Mouse (Mus musculus): ENCODE data around the gene Adcy9. TPM values are rescaled to one million over a fixed set of nuclear protein-coding genes. Genes with fewer than 3 reads are reported as not detected.

The Adcy9 gene
- total and polyA plus RNA-seq, 3 experiments: 3.0 to 4.3 TPM; not detected in 1

DNA sequence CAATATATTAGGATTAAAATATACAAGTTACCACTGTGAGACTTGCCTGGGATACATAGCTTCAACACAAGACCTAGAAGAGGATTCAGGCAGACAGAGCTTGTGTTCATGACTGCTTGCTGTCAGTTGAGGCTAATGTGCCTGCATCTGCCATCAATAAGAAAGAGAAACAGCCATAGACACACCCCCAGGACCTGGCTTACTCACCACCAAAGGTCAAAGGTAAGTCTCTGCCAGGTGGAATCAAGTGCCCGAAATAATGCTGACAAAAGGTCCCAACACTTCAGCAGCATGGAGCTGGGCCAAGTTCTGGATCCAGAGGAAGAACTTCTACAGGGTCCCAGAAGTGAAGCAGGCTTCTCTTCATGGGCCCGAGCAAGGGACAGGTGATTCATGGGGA is 86.9 kb downstream of the Adcy9 start:
- TF ChIP-seq CHD2 (IDR thresholded peaks at IDR 0.05; ENCODE audit: low read length) (no peak), MYC (IDR thresholded peaks at IDR 0.05; ENCODE audit: low read depth, low read length) (no peak), BHLHE40 (IDR thresholded peaks at IDR 0.05; ENCODE audit: borderline replicate concordance, low read depth, low read length) (no peak), MAFK (IDR thresholded peaks at IDR 0.05; ENCODE audit: borderline replicate concordance, low read depth, low read length) (no peak), SIN3A (IDR thresholded peaks at IDR 0.05; ENCODE audit: low read length) (no peak), UBTF (IDR thresholded peaks at IDR 0.05; ENCODE audit: borderline replicate concordance, insufficient read depth, low read depth, low read length) (no peak), ZKSCAN1 (IDR thresholded peaks at IDR 0.05; ENCODE audit: low read depth, low read length) (no peak), RAD21 (IDR thresholded peaks at IDR 0.05; ENCODE audit: low read depth, low read length) (no peak), MEF2A (IDR thresholded peaks at IDR 0.05; ENCODE audit: extremely low read depth, insufficient replicate concordance, low read depth, low read length, poor library complexity, severe bottlenecking) (no peak), RCOR1 (IDR thresholded peaks at IDR 0.05; ENCODE audit: low read depth, low read length) (no peak), ELF1 (IDR thresholded peaks at IDR 0.05; ENCODE audit: low read depth, low read length) (no peak), NELFE (IDR thresholded peaks at IDR 0.05; ENCODE audit: low read depth, low read length) (no peak), POLR2AphosphoS5 (IDR thresholded peaks at IDR 0.05; ENCODE audit: borderline replicate concordance, low read depth, low read length) (no peak), TBP (IDR thresholded peaks at IDR 0.05; ENCODE audit: low read depth, low read length) (no peak)
- DNase-seq (ENCODE audit: low read depth, low spot score): no peak

DNA sequence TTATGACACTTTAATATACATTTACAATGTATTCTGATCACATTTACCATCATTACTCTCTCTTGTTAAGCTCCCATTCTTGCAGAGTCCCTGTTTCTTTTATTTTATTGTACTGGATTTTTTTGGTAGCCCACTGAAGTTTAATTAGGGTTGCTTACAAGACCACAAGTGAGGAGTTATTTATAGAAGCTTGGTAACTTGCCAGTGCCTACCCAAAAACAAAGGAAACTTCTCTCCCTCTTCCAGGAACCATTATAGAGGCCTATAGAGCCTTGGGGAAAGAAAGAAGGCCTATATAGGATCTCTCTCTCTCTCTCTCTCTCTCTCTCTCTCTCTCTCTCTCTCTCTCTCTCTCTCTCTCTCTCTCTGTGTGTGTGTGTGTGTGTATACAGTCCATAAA is 93.2 kb downstream of the Adcy9 start:
- no peak for TF ChIP-seq HCFC1 (IDR thresholded peaks at IDR 0.05; ENCODE audit: low read depth, low read length)
- TF ChIP-seq KAT2A (conservative IDR thresholded peaks at IDR 0.05; ENCODE audit: low read depth, low read length): no peak
- no peak for TF ChIP-seq TAL1 (IDR thresholded peaks at IDR 0.05; ENCODE audit: low read length)
- no peak for TF ChIP-seq CHD1 (IDR thresholded peaks at IDR 0.05; ENCODE audit: low read depth, low read length)
- TF ChIP-seq E2F4 (IDR thresholded peaks at IDR 0.05; ENCODE audit: borderline replicate concordance, low read depth, low read length): no peak
- no peak for TF ChIP-seq GATA1 (IDR thresholded peaks at IDR 0.05; ENCODE audit: low read depth, low read length)
- no peak for TF ChIP-seq MXI1 (IDR thresholded peaks at IDR 0.05; ENCODE audit: low read depth, low read length)
- no peak for TF ChIP-seq EP300 (IDR thresholded peaks at IDR 0.05; ENCODE audit: low read depth in 1 of 2, low read length in 2 of 2)
- Histone ChIP-seq H3K4me1 (ENCODE audit: control insufficient read depth in 1 of 2, insufficient read depth in 2 of 2, low read length in 2 of 2) (no peaks in the 10 kb centered on the region), H3K36me3 (ENCODE audit: control insufficient read depth in 1 of 2, insufficient read depth in 2 of 2, low read length in 2 of 2) (no peaks in the 10 kb centered on the region), H3K27me3 (ENCODE audit: control insufficient read depth in 1 of 2, insufficient read depth in 2 of 2, low read length in 2 of 2) (no peaks in the 10 kb centered on the region), H3K79me2 (ENCODE audit: control insufficient read depth, insufficient read depth, low read length, poor library complexity) (no peaks in the 10 kb centered on the region), H3K9ac (ENCODE audit: control insufficient read depth, low read depth, low read length, poor library complexity, severe bottlenecking) (no peak overlapping the region), H3K27ac (ENCODE audit: control insufficient read depth, low read depth, low read length) (no peak overlapping the region), H3K4me3 (ENCODE audit: control insufficient read depth in 1 of 2, insufficient read depth in 1 of 2, low read depth in 2 of 2, low read length in 2 of 2) (no peak overlapping the region), H3K9me3 (replicated peaks; ENCODE audit: insufficient read depth, low read length) (no peaks in the 10 kb centered on the region)
- no peak for DNase-seq (ENCODE audit: low read depth, low spot score)

More for the DNA sequence above, 86.9 kb downstream of the Adcy9 start:
- Histone ChIP-seq H3K36me3 (ENCODE audit: control insufficient read depth in 1 of 2, insufficient read depth in 2 of 2, low read length in 2 of 2) (peaks cover 0 to 5% of the 10 kb centered on the region in 2 experiments; a peak in 2 of 4 replicates), H3K27me3 (ENCODE audit: control insufficient read depth in 1 of 2, insufficient read depth in 2 of 2, low read length in 2 of 2) (no peaks in the 10 kb centered on the region), H3K4me3 (ENCODE audit: control insufficient read depth in 1 of 2, insufficient read depth in 1 of 2, low read depth in 2 of 2, low read length in 2 of 2) (no peak overlapping the region), H3K79me2 (ENCODE audit: control insufficient read depth, insufficient read depth, low read length, poor library complexity) (no peaks in the 10 kb centered on the region), H3K4me1 (ENCODE audit: control insufficient read depth in 1 of 2, insufficient read depth in 2 of 2, low read length in 2 of 2) (peaks cover 0 to 5% of the 10 kb centered on the region in 2 experiments; a peak in 1 of 4 replicates), H3K27ac (ENCODE audit: control insufficient read depth, low read depth, low read length) (no peak overlapping the region; the same call in 1 of the 2 replicates), H3K9ac (ENCODE audit: control insufficient read depth, low read depth, low read length, poor library complexity, severe bottlenecking) (no peak overlapping the region), H3K9me3 (replicated peaks; ENCODE audit: insufficient read depth, low read length) (no peaks in the 10 kb centered on the region)

Measured in MEL (cell line).